Mouse (Mus musculus) kidney, embryonic 16.5 days (tissue): ENCODE results near the gene Plekhm2. TPM values are rescaled to one million over a fixed set of nuclear protein-coding genes. Genes with fewer than 3 reads are reported as not detected.

ENCODE experiments used
- ATAC-seq: fragments of 200-750 bp; cut with Nextera tagmentation; 2 replicates; pipeline ENCODE4 v1.8.0; 2017; ENCODE audit warnings: moderate TSS enrichment; ENCODE audit not compliant: low FRiP score, low TSS enrichment
- H3K27ac ChIP-seq: fragments of 300-500 bp; sonication (generic); 2 replicates; pipeline ENCODE4 v1.5.1; 2014; ENCODE audit warnings: low read length
- H3K27me3 ChIP-seq: fragments of 300-500 bp; sonication (generic); 2 replicates; pipeline ENCODE4 v1.6.1; 2014; ENCODE audit warnings: low read length, control low read depth, mixed read lengths; ENCODE audit not compliant: insufficient read depth
- H3K36me3 ChIP-seq: fragments of 300-500 bp; sonication (generic); 2 replicates; pipeline ENCODE4 v1.6.1; 2014; ENCODE audit warnings: low read length, control low read depth, mixed read lengths; ENCODE audit not compliant: insufficient read depth
- H3K4me1 ChIP-seq: fragments of 300-500 bp; sonication (generic); 2 replicates; pipeline ENCODE4 v1.6.1; 2014; ENCODE audit warnings: low read length, control low read depth, mixed read lengths; ENCODE audit not compliant: insufficient read depth
- H3K4me2 ChIP-seq: fragments of 300-500 bp; sonication (generic); replicated peaks from 2 replicates; pipeline ENCODE4 v1.6.1; 2014; ENCODE audit warnings: low read depth, low read length
- H3K4me3 ChIP-seq: fragments of 300-500 bp; sonication (generic); 2 replicates; pipeline ENCODE4 v1.5.1; 2014; ENCODE audit warnings: mild to moderate bottlenecking, low read length
- H3K9ac ChIP-seq: fragments of 300-500 bp; sonication (generic); replicated peaks from 2 replicates; pipeline ENCODE4 v1.6.1; 2014; ENCODE audit warnings: low read length
- H3K9me3 ChIP-seq: fragments of 300-500 bp; sonication (generic); 2 replicates; pipeline ENCODE4 v1.6.1; 2016; ENCODE audit warnings: low read length, control low read depth
- WGBS: fragments of 180-500 bp; shearing (Covaris S2); extraction: QIAGEN DNeasy Blood & Tissue Kit; methylation state at CpG from one replicate; pipeline ENCODE4 v1.1.7; 2014; 5-methylcytosine and 5-hydroxymethylcytosine counted together
- polyA plus RNA-seq: library from polyadenylated mRNA; unstranded; fragments of >200 nt; fragmentation: Nextera tagmentation; extraction: Ambion mirVana; gene quantifications from 2 replicates; pipeline ENCODE4 v1.2.1, GENCODE M21; 2015

Gene Plekhm2
- polyA plus RNA-seq, 1 experiment from 2014 or later = 6.4 TPM

DNA sequence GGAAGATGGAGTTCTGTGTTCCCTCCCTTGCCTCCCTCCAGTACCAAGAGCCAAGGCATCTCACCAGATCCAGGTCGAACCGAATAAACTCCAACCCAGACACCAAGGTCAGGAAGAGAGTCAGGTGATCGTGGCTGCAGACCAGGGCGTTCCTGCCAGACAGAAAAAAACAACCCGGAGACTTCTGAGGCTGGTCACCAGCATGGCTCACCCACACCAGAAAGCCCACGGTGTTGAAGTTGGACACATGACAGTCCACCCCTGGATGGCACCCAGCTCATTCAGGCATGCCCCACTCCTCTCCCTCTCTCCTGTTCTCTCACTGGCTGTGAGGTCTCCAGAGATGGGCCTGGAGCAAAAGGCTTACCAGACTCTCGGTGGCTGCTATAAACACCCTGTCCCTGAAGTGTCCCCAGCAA, 23.3 kb downstream of the Plekhm2 start:
- Histone ChIP-seq H3K27me3 (no peaks in the 10 kb centered on the region), H3K36me3 (peaks cover 34% of the 10 kb centered on the region), H3K4me3 (no peak overlapping the region), H3K4me1 (peaks cover 17% of the 10 kb centered on the region), H3K9me3 (no peaks in the 10 kb centered on the region), H3K27ac (0 out of 2 replicates have a peak overlapping the region, but pooled peaks have one; percentile 7), H3K4me2 (no peak overlapping the region), H3K9ac (no peak overlapping the region)
- WGBS = 85% methylated on average over 7 of the region's 7 CpGs
- ATAC-seq = no peak

DNA sequence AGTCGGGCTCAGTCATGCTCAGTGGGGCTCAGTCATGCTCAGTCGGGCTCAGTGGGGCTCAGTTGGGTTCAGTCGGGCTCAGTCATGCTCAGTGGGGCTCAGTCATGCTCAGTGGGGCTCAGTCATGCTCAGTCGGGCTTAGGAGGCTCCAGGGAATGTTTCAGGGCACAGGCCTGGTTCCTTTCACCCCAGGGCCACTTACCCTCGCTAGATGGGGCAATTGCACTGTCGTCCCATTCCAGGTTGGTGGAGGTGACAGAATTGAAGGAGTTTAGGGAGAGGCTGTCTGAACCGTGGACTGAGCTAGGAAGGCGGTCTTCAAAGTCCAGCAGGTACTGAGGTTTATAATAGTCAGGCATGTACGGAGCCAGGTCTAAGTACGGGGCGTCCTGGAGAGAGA, 25.2 kb downstream of the Plekhm2 start:
- no peaks in the 10 kb centered on the region for H3K9me3 ChIP-seq
- H3K4me2 ChIP-seq = no peak overlapping the region
- peaks cover 34% of the 10 kb centered on the region for H3K36me3 ChIP-seq
- H3K4me3 ChIP-seq = no peak overlapping the region
- peaks cover 17% of the 10 kb centered on the region for H3K4me1 ChIP-seq
- 63% methylated on average over 11 of the region's 11 CpGs for WGBS
- no peak for ATAC-seq
- H3K9ac ChIP-seq = no peak overlapping the region
- H3K27ac ChIP-seq = no peak overlapping the region
- no peaks in the 10 kb centered on the region for H3K27me3 ChIP-seq

DNA sequence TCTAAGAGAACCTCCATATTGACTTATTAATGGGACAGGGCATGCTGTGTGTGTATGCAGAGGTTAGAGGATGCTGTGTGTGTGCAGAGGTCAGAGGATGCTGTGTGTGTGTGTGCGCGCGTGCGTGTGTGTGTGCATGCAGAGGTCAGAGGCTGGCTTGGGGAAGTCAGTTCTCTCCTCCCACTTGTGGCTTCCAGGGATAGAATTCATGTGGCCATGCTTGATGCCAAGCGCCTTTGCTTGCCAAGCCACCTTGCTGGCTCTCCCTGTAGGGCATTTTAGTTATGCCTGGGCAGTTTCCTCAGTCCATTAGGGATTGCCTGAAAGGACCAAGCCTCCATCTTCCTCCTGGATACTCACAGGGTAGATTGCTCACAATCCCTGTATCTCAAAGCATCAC, 28.0 kb downstream of the Plekhm2 start:
- peaks cover 49% of the 10 kb centered on the region for H3K36me3 ChIP-seq
- ATAC-seq = no peak
- WGBS = 90% methylated on average over 5 of the region's 5 CpGs

DNA sequence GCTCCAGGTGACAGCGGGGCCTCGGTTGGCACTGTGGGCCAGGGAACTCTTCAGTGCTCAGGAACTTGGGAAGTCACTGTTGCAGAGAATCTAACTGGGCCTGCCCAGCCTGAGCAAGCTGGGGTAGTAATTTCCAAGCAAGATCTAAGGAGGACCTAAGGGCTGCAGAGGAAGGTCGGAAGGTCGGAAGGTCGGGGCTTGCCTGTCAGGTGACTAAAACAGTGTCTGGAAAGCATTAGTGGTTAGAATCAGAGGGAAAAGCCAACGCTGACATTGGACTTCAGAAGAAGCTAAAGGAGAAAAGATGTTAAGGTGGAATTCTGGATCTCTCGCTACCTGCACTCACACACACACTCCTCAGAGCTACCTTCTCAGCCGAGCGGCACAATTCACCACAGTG, 28.7 kb downstream of the Plekhm2 start:
- Histone ChIP-seq H3K27ac (no peak overlapping the region), H3K9ac (no peak overlapping the region), H3K4me2 (no peak overlapping the region), H3K36me3 (peaks cover 49% of the 10 kb centered on the region), H3K27me3 (no peaks in the 10 kb centered on the region), H3K4me3 (no peak overlapping the region), H3K9me3 (no peaks in the 10 kb centered on the region), H3K4me1 (no peaks in the 10 kb centered on the region)
- WGBS = 78% methylated on average over 9 of the region's 9 CpGs
- no peak for ATAC-seq

More for the DNA sequence above, 28.0 kb downstream of the Plekhm2 start:
- no peaks in the 10 kb centered on the region for H3K4me1 ChIP-seq
- H3K4me3 ChIP-seq = no peak overlapping the region
- H3K9me3 ChIP-seq = no peaks in the 10 kb centered on the region
- H3K9ac ChIP-seq = no peak overlapping the region
- H3K27ac ChIP-seq = no peak overlapping the region
- no peaks in the 10 kb centered on the region for H3K27me3 ChIP-seq
- H3K4me2 ChIP-seq = no peak overlapping the region

DNA sequence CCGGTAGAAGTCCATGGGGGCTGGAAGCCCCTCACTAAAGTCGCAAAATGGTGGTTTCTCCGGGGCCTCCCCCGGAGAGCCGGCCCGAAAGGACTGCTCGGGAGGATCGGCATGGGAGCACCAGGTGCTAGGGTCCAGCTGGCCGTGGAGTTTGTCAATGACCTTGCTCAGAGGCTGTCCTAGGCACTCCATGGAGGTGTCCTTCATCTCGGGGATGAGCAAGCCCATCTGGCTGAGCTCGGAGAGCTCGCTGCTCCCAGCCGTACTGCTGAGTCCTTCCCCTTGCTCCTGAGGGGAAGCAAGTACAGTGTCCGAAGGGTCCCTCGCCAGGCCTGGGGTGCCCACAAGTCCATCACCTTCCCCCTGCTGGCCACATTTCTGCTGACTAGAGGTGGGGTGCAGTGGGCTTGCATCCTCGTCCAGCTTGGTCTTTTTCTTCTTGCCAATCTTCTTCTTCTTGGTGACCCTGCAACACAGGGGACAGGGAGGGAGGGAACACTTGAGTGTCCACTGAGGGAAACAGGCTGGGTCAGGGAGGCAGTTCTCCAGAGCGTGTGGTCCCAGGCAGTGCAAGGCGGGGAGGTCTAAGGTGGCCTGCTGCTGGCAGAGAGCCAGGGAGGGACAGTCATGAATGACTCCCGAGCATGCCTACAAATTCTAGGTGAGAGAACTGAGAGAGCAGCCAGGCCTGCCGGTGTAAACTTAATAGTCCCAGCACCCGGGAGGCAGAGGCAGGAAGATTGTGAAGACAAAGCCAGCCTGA, 32.4 kb downstream of the Plekhm2 start:
- H3K4me2 ChIP-seq = no peak overlapping the region
- H3K36me3 ChIP-seq = peaks cover 75% of the 10 kb centered on the region

DNA sequence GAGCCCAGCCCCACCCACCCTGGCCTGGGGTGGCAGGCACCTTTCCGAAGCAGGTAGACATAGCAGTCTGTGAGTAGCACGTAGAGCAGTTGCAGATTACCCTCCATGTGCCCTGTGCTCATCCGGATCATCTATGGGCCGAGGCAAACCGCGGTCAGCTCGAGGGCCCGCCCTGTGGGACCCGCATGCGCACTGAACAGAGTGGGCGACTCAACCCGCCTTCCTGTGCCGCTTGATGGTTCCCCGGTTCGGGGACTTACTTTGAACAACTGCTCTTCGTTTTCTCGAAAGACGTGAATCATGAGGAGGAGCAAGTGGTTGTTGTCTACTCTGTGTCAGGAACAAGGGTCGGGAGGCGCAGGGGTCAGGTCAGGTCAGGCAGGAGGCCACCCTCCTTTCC, 33.4 kb downstream of the Plekhm2 start:
- Histone ChIP-seq H3K36me3 (peaks cover 73% of the 10 kb centered on the region), H3K4me2 (no peak overlapping the region), H3K4me3 (no peak overlapping the region), H3K27ac (no peak overlapping the region), H3K9ac (no peak overlapping the region), H3K9me3 (no peaks in the 10 kb centered on the region), H3K4me1 (no peaks in the 10 kb centered on the region), H3K27me3 (no peaks in the 10 kb centered on the region)
- 94% methylated on average over 20 of the region's 20 CpGs for WGBS
- ATAC-seq = no peak

More for the DNA sequence above, 32.4 kb downstream of the Plekhm2 start:
- Histone ChIP-seq H3K27me3 (no peaks in the 10 kb centered on the region), H3K4me3 (no peak overlapping the region), H3K9me3 (no peaks in the 10 kb centered on the region), H3K9ac (no peak overlapping the region), H3K27ac (no peak overlapping the region), H3K4me1 (no peaks in the 10 kb centered on the region)
- no peak for ATAC-seq
- 87% methylated on average over 21 of the region's 21 CpGs for WGBS

DNA sequence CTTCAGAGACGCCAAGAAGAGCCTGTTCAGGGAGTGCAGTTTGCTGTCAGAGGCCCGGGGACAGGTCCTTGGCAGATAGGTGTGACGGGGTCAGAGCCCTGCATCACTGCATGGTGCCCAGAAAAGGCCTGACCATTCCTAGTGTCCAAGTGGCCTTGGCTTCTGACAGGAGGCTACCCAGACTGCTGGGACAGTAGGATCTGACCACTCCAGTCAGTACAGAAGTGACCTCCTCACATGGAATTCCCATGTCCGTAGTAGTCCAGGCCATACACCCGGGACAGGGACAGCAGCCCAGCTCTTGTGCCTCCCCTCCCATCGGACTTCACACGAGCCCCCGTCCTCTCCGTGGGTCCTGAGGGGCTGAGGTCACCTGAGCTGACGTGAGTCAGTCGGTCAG, 34.7 kb downstream of the Plekhm2 start:
- H3K9me3 ChIP-seq = no peaks in the 10 kb centered on the region
- H3K4me1 ChIP-seq = no peaks in the 10 kb centered on the region
- WGBS = 90% methylated on average over 11 of the region's 11 CpGs
- no peaks in the 10 kb centered on the region for H3K27me3 ChIP-seq
- H3K27ac ChIP-seq = no peak overlapping the region
- H3K4me3 ChIP-seq = no peak overlapping the region
- H3K4me2 ChIP-seq = no peak overlapping the region
- no peak for ATAC-seq
- H3K36me3 ChIP-seq = peaks cover 75% of the 10 kb centered on the region
- no peak overlapping the region for H3K9ac ChIP-seq

DNA sequence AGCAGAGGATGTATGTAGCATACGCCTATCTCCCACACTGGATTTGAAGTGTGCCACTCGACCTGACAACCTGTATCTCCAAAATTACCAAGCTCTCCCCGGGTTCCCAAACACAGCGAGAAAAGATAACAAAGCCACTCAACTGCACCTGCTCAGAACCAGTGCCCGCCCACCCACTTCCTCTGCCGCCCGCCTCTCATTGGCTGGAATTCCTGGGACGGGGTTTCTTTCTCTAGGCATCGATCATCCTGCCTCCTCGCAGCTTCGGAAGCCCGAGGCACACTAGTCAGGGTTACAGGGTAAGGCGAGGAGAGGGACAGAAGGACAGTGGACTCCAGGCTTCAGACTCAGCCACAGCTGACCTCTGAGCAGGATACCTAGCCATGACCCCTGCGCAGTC, 36.0 kb downstream of the Plekhm2 start:
- WGBS = 86% methylated on average over 14 of the region's 14 CpGs
- peaks cover 69% of the 10 kb centered on the region for H3K36me3 ChIP-seq
- H3K4me1 ChIP-seq = peaks cover 3% of the 10 kb centered on the region
- no peaks in the 10 kb centered on the region for H3K9me3 ChIP-seq
- H3K9ac ChIP-seq = no peak overlapping the region
- H3K4me2 ChIP-seq = no peak overlapping the region
- no peak for ATAC-seq
- H3K4me3 ChIP-seq = no peak overlapping the region
- no peak overlapping the region for H3K27ac ChIP-seq
- no peaks in the 10 kb centered on the region for H3K27me3 ChIP-seq

DNA sequence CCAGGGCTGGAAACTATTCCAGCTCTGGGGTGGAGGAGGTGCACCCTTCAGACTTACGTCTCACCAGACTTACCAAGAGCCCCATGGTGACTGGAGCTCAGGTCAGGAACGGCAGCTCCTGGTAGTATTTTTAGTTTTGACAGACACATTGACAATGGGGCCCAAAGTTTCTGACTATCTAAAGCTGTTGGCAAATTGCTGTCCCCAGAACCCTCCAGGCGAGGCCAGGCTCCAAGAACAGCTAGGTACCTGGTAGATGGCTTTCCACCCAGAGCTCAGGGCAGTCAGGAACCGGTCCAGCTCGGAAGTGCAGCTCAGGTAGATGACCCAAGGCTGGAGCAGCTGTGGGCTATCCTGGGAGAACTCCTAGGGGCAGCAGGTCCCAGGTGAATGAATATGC, 37.2 kb downstream of the Plekhm2 start:
- WGBS = 91% methylated on average over 5 of the region's 5 CpGs
- Histone ChIP-seq H3K27me3 (no peaks in the 10 kb centered on the region), H3K4me1 (peaks cover 5% of the 10 kb centered on the region), H3K9ac (no peak overlapping the region), H3K27ac (no peak overlapping the region), H3K9me3 (no peaks in the 10 kb centered on the region), H3K4me2 (no peak overlapping the region), H3K36me3 (peaks cover 60% of the 10 kb centered on the region), H3K4me3 (no peak overlapping the region)
- no peak for ATAC-seq

DNA sequence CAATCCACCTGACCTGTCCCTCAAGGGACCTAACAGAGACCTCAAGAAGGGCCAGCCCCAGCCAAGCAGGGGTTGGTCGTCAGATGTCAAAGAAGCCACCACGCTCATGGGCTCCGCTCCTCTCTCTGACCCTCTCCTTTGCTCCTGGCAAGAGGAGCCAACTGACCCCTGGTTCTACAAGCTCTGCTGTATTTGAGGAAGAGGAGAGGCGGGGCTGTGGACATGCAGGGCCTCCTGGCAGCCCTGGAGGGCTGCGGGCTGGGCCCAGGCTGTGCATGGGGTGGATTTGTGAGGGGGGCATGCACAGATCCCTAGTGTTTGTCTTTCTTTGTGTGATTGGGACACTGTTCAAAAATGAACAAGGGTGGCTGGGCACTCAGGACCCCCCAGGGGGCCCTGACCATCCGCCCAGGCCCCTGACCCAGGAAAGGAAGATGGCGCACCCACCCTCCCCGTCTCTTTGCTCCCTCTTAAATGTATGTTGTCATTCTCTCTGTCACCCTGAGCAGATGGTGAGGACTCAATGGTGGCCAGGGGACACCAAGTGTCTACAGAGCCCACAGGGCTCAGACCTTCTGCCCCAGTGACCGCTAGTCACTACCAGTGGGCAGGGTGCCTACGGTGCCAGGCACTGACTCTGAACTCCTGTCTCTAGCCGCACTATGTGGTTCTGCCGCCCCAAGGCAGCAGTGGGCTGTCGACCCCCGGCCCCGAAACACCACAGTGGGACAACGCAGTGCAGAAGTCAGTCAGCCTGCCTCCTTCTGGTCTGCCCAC, 38.7 kb downstream of the Plekhm2 start:
- no peak for ATAC-seq
- Histone ChIP-seq H3K27ac (no peak overlapping the region), H3K4me2 (no peak overlapping the region), H3K36me3 (peaks cover 44% of the 10 kb centered on the region), H3K4me1 (peaks cover 5% of the 10 kb centered on the region), H3K9me3 (no peaks in the 10 kb centered on the region), H3K27me3 (no peaks in the 10 kb centered on the region), H3K9ac (no peak overlapping the region), H3K4me3 (no peak overlapping the region)
- 91% methylated on average over 16 of the region's 16 CpGs for WGBS
